Mouse (Mus musculus) olfactory bulb, adult 2 months (tissue): ENCODE results near the gene Gm5767. TPM values are rescaled to one million over a fixed set of nuclear protein-coding genes. Genes with fewer than 3 reads are reported as not detected.

ENCODE experiments used
- H3K27ac ChIP-seq: fragments of 200-500 bp; 2 replicates; pipeline ENCODE4 v1.5.1; 2012; ENCODE audit warnings: low read depth, low read length; ENCODE audit not compliant: insufficient read depth
- H3K4me1 ChIP-seq: fragments of 200-500 bp; 2 replicates; pipeline ENCODE4 v1.6.1; 2012; ENCODE audit warnings: low read length; ENCODE audit not compliant: control insufficient read depth, insufficient read depth
- H3K4me3 ChIP-seq: fragments of 200-500 bp; 2 replicates; pipeline ENCODE4 v1.5.1; 2012; ENCODE audit warnings: mild to moderate bottlenecking, low read depth, low read length, moderate library complexity; ENCODE audit not compliant: insufficient read depth
- CTCF ChIP-seq: fragments of 200-500 bp; IDR thresholded peaks from 2 replicates; pipeline ENCODE4 v1.5.1; 2012; ENCODE audit warnings: low read depth, mild to moderate bottlenecking, low read length, moderate library complexity; ENCODE audit not compliant: insufficient read depth
- POLR2A ChIP-seq: fragments of 200-500 bp; IDR thresholded peaks from 2 replicates; pipeline ENCODE4 v1.6.1; 2012; ENCODE audit warnings: mild to moderate bottlenecking, low read depth, low read length, moderate library complexity; ENCODE audit not compliant: insufficient read depth
- WGBS: fragments of 180-500 bp; shearing (Covaris S2); methylation state at CpG from one replicate; pipeline ENCODE4 v1.1.7; 2018; 5-methylcytosine and 5-hydroxymethylcytosine counted together
- polyA plus RNA-seq: library from polyadenylated mRNA; stranded (reverse); fragments of >200 nt; gene quantifications from 2 replicates; pipeline ENCODE4 v1.2.4, GENCODE M21; 2012; ENCODE audit warnings: low replicate concordance; ENCODE audit not compliant: missing spikeins, insufficient read depth, insufficient read length

The Gm5767 gene
- polyA plus RNA-seq, 1 experiment = not detected

- no peak overlapping the region for H3K4me3 ChIP-seq
- H3K27ac ChIP-seq = no peak overlapping the region
- 51% methylated on average over 7 of the region's 7 CpGs for WGBS
Measured at GRCm38 (mm10) chr16:8686121-8686870, 5.7 kb downstream of the Gm5767 start.

DNA sequence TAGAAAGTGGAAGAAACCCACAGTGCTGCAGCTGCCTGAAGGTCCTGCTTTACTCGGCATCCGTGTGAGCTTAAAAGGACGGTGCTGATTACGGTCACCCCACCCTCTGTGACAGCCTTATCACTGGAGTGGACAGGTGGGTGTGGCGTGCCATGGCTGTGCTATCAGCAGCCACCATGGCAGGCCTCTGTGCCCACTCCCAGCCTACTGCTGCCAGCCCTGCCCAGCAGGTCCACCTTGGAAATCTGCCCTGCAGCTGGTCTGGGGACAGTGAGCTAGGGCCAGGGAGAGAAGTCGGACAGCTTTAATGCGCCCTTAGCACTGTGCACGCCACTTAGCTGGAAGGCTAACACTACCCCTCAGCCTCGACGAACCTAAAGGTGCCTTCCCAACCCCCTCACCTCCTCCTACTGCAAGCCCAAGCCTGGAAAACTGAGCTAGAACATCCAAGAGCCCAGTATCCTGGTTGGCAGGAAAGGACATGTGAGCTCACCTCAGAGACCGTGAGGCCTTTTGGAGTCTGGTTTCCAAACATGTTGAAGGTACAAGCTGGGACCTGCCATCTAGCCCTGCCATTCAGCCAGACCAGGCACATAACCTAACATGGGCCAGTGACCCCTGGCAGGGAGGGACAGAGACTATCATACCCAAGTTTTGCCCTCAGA lies 6.4 kb downstream of the Gm5767 start:
- 54% methylated on average over 11 of the region's 11 CpGs for WGBS
- H3K27ac ChIP-seq = no peak overlapping the region

More at GRCm38 (mm10) chr16:8686121-8686870, 5.7 kb downstream of the Gm5767 start:
- no peak for TF ChIP-seq POLR2A
- no peak for TF ChIP-seq CTCF
- peaks cover 18% of the 10 kb centered on the region for H3K4me1 ChIP-seq

DNA sequence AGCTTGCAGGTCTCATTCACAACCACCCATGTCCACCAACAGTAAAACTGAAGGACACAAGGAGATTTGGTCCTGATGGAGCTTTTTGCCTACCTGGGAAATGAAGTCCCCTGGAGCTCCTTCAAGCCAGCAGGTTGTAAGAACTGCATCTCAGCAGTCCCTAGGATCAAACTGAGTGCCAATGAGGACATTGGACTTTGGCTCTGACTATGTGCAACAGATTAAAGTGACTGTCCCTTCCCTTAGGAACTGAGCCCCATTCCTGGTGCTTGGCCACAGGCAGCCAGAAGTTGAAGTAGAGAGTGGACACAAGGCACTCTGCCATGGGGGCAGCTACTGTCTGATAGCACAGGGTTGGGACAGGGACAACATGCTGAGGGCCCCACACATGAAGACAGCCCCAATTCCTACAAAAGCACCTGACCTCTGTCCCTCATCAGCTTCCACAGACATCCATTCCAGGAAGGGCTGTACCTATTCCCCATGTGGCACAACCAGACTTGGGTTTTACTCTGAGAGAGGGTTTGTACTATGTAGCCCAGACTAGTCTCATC lies 7.1 kb downstream of the Gm5767 start:
- Histone ChIP-seq H3K4me3 (no peak overlapping the region), H3K27ac (no peak overlapping the region), H3K4me1 (peaks cover 18% of the 10 kb centered on the region)
- TF ChIP-seq POLR2A = no peak
- TF ChIP-seq CTCF = no peak

More for the DNA sequence above, 6.4 kb downstream of the Gm5767 start:
- Histone ChIP-seq H3K4me1 (peaks cover 18% of the 10 kb centered on the region), H3K4me3 (no peak overlapping the region)
- TF ChIP-seq POLR2A (no peak), CTCF (no peak)

DNA sequence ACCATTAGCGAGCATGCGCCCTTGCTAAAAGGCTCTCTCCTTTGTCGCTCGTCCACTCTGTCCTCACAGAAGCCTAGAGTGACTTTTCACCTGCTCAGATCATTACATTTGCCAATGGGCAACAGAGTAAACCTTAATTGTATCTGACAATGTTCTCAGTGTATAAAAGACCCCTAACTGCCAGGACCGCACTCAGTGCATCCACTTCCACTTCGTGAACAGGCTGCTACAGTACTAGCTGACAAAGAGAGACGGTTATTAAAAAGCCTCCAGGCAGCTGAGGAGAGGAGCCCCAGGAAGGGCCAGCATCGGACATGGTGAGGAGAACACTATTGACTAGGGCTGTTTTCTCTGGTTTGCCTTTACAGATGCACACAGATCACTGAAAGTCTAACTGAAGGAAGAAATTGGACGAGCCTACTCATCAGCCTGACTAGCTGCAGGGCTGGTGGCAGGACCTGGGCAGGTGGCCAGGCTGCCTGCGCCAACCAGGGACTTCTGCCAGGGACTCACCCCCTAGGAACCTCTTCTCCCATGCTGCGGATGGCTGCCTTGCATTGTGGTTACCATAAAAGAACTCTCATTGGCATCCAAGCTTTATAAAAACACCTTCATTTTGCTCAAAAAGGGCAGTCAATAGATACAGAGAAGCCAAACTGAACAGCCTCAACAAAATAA lies 9.5 kb downstream of the Gm5767 start:
- Histone ChIP-seq H3K4me3 (no peak overlapping the region), H3K4me1 (peaks cover 18% of the 10 kb centered on the region), H3K27ac (no peak overlapping the region)
- TF ChIP-seq CTCF (no peak), POLR2A (no peak)
- WGBS = 45% methylated on average over 11 of the region's 11 CpGs

- H3K27ac ChIP-seq = no peak overlapping the region; the same call in 1 of the 2 replicates
- H3K4me1 ChIP-seq = peaks cover 17% of the 10 kb centered on the region
- no peak for TF ChIP-seq POLR2A
- TF ChIP-seq CTCF = no peak
- 84% methylated on average over 7 of the region's 7 CpGs for WGBS
- H3K4me3 ChIP-seq = no peak overlapping the region
Measured at GRCm38 (mm10) chr16:8691206-8691605, 10.6 kb downstream of the Gm5767 start.

DNA sequence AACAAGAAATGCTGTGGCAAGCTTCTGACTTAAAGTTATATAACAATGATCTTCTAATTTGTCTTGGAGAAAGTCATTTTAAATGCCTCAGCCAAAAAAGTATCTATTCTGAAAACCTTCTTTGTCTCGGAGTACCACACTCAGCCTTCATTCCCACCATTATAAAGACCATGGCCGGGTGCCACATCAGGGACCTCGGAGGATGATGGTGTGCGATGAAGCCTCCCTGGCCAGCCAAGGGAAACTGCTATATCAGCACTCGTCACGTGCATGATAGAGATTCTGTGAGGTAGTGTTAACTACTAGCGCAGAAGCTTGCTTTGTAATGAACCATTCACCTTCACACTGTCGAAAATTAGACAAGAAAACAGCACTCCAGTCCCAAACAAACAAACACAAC lies 19.0 kb downstream of the Gm5767 start:
- H3K27ac ChIP-seq = no peak overlapping the region

DNA sequence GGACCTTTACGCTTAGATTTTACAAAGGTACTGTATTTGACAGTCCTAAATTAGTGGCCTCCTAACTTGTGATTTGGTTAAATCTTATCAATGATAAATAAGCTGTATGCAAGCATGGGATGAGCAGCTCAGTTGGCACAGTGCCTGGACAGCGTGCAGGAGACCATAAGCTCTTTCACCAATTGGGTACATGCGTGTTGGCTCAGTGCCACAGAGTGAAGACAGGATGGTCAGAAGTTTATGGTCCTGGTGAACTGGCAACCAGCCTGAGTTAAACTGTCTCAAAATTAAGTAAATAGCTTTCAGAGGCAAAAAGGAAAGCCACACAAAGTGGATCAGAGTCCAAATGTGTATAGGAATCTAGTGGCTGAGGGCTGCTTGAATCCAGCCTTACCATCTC lies 20.0 kb downstream of the Gm5767 start:
- Histone ChIP-seq H3K27ac (no peak overlapping the region), H3K4me3 (no peak overlapping the region), H3K4me1 (no peaks in the 10 kb centered on the region)
- TF ChIP-seq POLR2A (no peak), CTCF (no peak)
- 67% methylated on average over 3 of the region's 3 CpGs for WGBS

More for the DNA sequence above, 19.0 kb downstream of the Gm5767 start:
- TF ChIP-seq CTCF (no peak), POLR2A (no peak)
- Histone ChIP-seq H3K4me3 (no peak overlapping the region), H3K4me1 (no peaks in the 10 kb centered on the region)
- WGBS = 69% methylated on average over 8 of the region's 8 CpGs

DNA sequence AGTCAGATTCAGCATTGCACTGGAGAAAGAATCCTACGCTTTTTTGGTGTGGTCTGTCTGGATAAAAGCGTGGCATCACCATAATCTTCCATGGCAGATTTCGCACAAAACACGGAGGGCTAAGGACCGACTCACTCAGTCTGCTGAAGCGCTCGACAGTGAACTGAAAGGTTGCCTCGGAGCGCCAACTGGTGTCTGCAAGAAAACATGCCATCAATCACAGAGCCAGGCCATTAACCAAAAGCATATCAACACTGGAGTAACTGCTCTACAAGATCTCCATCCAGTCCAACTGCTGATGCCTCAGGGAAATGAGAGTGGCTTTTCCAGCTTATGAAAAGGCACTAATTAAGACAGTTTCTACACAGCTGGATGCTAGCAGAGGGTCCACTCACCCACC lies 31.4 kb downstream of the Gm5767 start:
- H3K4me1 ChIP-seq = peaks cover 11% of the 10 kb centered on the region
- no peak for TF ChIP-seq POLR2A
- TF ChIP-seq CTCF = no peak
- no peak overlapping the region for H3K27ac ChIP-seq
- 40% methylated on average over 9 of the region's 9 CpGs for WGBS
- H3K4me3 ChIP-seq = no peak overlapping the region
